Mouse (Mus musculus) heart, embryonic 14.5 days (tissue): ENCODE results near the gene Ccdc93. TPM values are rescaled to one million over a fixed set of nuclear protein-coding genes. Genes with fewer than 3 reads are reported as not detected.

ENCODE experiments used
- ATAC-seq: fragments of 200-750 bp; cut with Nextera tagmentation; 2 replicates; pipeline ENCODE4 v1.8.0; 2017; ENCODE audit warnings: low read depth, moderate TSS enrichment; ENCODE audit not compliant: insufficient number of reproducible peaks, insufficient read depth, low FRiP score
- H3K27ac ChIP-seq, 2 experiments: fragments of 200-500 bp in 1 of 2; fragments of 300-500 bp in 1 of 2; sonication (generic) in 1 of 2; replicated peaks in 1 of 2; 2 replicates each; pipeline ENCODE4 v1.5.1; 2012 to 2014; ENCODE audit warnings: low read depth in 2 of 2, low read length in 2 of 2, control low read depth in 1 of 2, mild to moderate bottlenecking in 1 of 2, mixed read lengths in 1 of 2; ENCODE audit not compliant: control insufficient read depth in 1 of 2, insufficient read depth in 1 of 2
- H3K27me3 ChIP-seq: fragments of 300-500 bp; sonication (generic); 2 replicates; pipeline ENCODE4 v1.6.1; 2014; ENCODE audit warnings: mild to moderate bottlenecking, low read length, control low read depth; ENCODE audit not compliant: control insufficient read depth, insufficient read depth
- H3K36me3 ChIP-seq: fragments of 300-500 bp; sonication (generic); 2 replicates; pipeline ENCODE4 v1.6.1; 2014; ENCODE audit warnings: mild to moderate bottlenecking, control low read depth, low read length, mixed read lengths; ENCODE audit not compliant: control insufficient read depth, insufficient read depth
- H3K4me1 ChIP-seq, 2 experiments: fragments of 200-500 bp in 1 of 2; fragments of 300-500 bp in 1 of 2; sonication (generic) in 1 of 2; 2 replicates each; pipeline ENCODE4 v1.6.1; 2012 to 2014; ENCODE audit warnings: low read length in 2 of 2, control low read depth in 1 of 2, mixed read lengths in 1 of 2; ENCODE audit not compliant: control insufficient read depth in 2 of 2, insufficient read depth in 2 of 2
- H3K4me2 ChIP-seq: fragments of 300-500 bp; sonication (generic); 2 replicates; pipeline ENCODE4 v1.6.1; 2014; ENCODE audit warnings: mild to moderate bottlenecking, low read length
- H3K4me3 ChIP-seq, 2 experiments: fragments of 200-500 bp in 1 of 2; fragments of 300-500 bp in 1 of 2; sonication (generic) in 1 of 2; 2 replicates each; pipeline ENCODE4 v1.5.1; 2012 to 2014; ENCODE audit warnings: low read length in 2 of 2, mild to moderate bottlenecking in 2 of 2, control low read depth in 1 of 2, low read depth in 1 of 2, moderate library complexity in 1 of 2; ENCODE audit not compliant: control insufficient read depth in 1 of 2, insufficient read depth in 1 of 2
- H3K9ac ChIP-seq: fragments of 300-500 bp; sonication (generic); 2 replicates; pipeline ENCODE4 v1.6.1; 2014; ENCODE audit warnings: mild to moderate bottlenecking, low read length
- H3K9me3 ChIP-seq: fragments of 300-500 bp; sonication (generic); 2 replicates; pipeline ENCODE4 v1.6.1; 2016; ENCODE audit warnings: low read length, control low read depth; ENCODE audit not compliant: control insufficient read depth
- WGBS: fragments of 180-500 bp; shearing (Covaris S2); extraction: QIAGEN DNeasy Blood & Tissue Kit; methylation state at CpG from one replicate; pipeline ENCODE4 v1.1.7; 2014; 5-methylcytosine and 5-hydroxymethylcytosine counted together
- polyA plus RNA-seq: library from polyadenylated mRNA; unstranded; fragments of >200 nt; fragmentation: Nextera tagmentation; extraction: Ambion mirVana; gene quantifications from 2 replicates; pipeline ENCODE4 v1.2.1, GENCODE M21; 2014

Ccdc93 gene
- polyA plus RNA-seq, 1 experiment from 2014 or later, result 6.4 TPM

GRCm38 (mm10) chr1:121448166-121448565, 17.3 kb downstream of the Ccdc93 start:
- H3K9ac ChIP-seq, result no peak overlapping the region
- no peak overlapping the region for H3K4me3 ChIP-seq
- H3K4me1 ChIP-seq, result no peaks in the 10 kb centered on the region
- H3K27ac ChIP-seq, result no peak overlapping the region
- 90% methylated on average over 19 of the region's 19 CpGs for WGBS
- no peaks in the 10 kb centered on the region for H3K27me3 ChIP-seq
- no peaks in the 10 kb centered on the region for H3K9me3 ChIP-seq
- peaks cover 83% of the 10 kb centered on the region for H3K36me3 ChIP-seq
- H3K4me2 ChIP-seq, result no peak overlapping the region
- ATAC-seq, result no peak

- no peak overlapping the region for H3K27ac ChIP-seq
- ATAC-seq, result no peak
- no peak overlapping the region for H3K4me2 ChIP-seq
- H3K36me3 ChIP-seq, result peaks cover 70% of the 10 kb centered on the region
- H3K9ac ChIP-seq, result no peak overlapping the region
- H3K27me3 ChIP-seq, result no peaks in the 10 kb centered on the region
- H3K4me1 ChIP-seq, result no peaks in the 10 kb centered on the region
- no peaks in the 10 kb centered on the region for H3K9me3 ChIP-seq
- H3K4me3 ChIP-seq, result no peak overlapping the region
- WGBS, result 83% methylated on average over 7 of the region's 7 CpGs
These were observed 20.2 kb downstream of the Ccdc93 start for GRCm38 (mm10) chr1:121451009-121451408.

- Histone ChIP-seq H3K36me3 (peaks cover 68% of the 10 kb centered on the region), H3K4me1 (no peaks in the 10 kb centered on the region), H3K4me3 (no peak overlapping the region)
These were observed 21.6 kb downstream of the Ccdc93 start for GRCm38 (mm10) chr1:121452498-121452897.

GRCm38 (mm10) chr1:121453053-121453452, 22.2 kb downstream of the Ccdc93 start:
- no peak overlapping the region for H3K9ac ChIP-seq
- no peak overlapping the region for H3K4me3 ChIP-seq
- no peak overlapping the region for H3K4me2 ChIP-seq
- no peaks in the 10 kb centered on the region for H3K9me3 ChIP-seq
- H3K4me1 ChIP-seq, result no peaks in the 10 kb centered on the region
- no peaks in the 10 kb centered on the region for H3K27me3 ChIP-seq
- H3K27ac ChIP-seq, result no peak overlapping the region
- ATAC-seq, result no peak
- peaks cover 63% of the 10 kb centered on the region for H3K36me3 ChIP-seq
- WGBS, result 82% methylated on average over 4 of the region's 4 CpGs

More at GRCm38 (mm10) chr1:121452498-121452897, 21.6 kb downstream of the Ccdc93 start:
- no peaks in the 10 kb centered on the region for H3K27me3 ChIP-seq
- 72% methylated on average over 6 of the region's 6 CpGs for WGBS
- H3K9me3 ChIP-seq, result no peaks in the 10 kb centered on the region
- H3K27ac ChIP-seq, result no peak overlapping the region
- no peak overlapping the region for H3K4me2 ChIP-seq
- H3K9ac ChIP-seq, result no peak overlapping the region
- ATAC-seq, result no peak

- no peaks in the 10 kb centered on the region for H3K4me1 ChIP-seq
- no peak overlapping the region for H3K4me2 ChIP-seq
- H3K27me3 ChIP-seq, result no peaks in the 10 kb centered on the region
- H3K36me3 ChIP-seq, result peaks cover 55% of the 10 kb centered on the region
- ATAC-seq, result no peak
- no peak overlapping the region for H3K4me3 ChIP-seq
- 80% methylated on average over 6 of the region's 6 CpGs for whole genome bisulfite sequencing
- H3K27ac ChIP-seq, result no peak overlapping the region
- H3K9me3 ChIP-seq, result no peaks in the 10 kb centered on the region
- H3K9ac ChIP-seq, result no peak overlapping the region
These were observed 24.1 kb downstream of the Ccdc93 start for GRCm38 (mm10) chr1:121454951-121455350.

- H3K4me1 ChIP-seq, result no peaks in the 10 kb centered on the region
- H3K27me3 ChIP-seq, result no peaks in the 10 kb centered on the region
- no peaks in the 10 kb centered on the region for H3K9me3 ChIP-seq
- ATAC-seq, result no peak
- H3K9ac ChIP-seq, result no peak overlapping the region
- peaks cover 61% of the 10 kb centered on the region for H3K36me3 ChIP-seq
- H3K27ac ChIP-seq, result no peak overlapping the region
- H3K4me2 ChIP-seq, result no peak overlapping the region
- 81% methylated on average over 6 of the region's 6 CpGs for WGBS
- no peak overlapping the region for H3K4me3 ChIP-seq
These were observed 29.2 kb downstream of the Ccdc93 start for GRCm38 (mm10) chr1:121460077-121460476.

- Histone ChIP-seq H3K4me1 (no peaks in the 10 kb centered on the region), H3K36me3 (peaks cover 64% of the 10 kb centered on the region), H3K27ac (no peak overlapping the region), H3K9me3 (no peaks in the 10 kb centered on the region), H3K4me2 (no peak overlapping the region), H3K27me3 (no peaks in the 10 kb centered on the region), H3K9ac (no peak overlapping the region), H3K4me3 (no peak overlapping the region)
- no peak for ATAC-seq
- WGBS, result 79% methylated on average over 7 of the region's 7 CpGs
These were observed 31.0 kb downstream of the Ccdc93 start for GRCm38 (mm10) chr1:121461895-121462294.

- Histone ChIP-seq H3K4me2 (no peak overlapping the region), H3K4me1 (no peaks in the 10 kb centered on the region), H3K36me3 (peaks cover 62% of the 10 kb centered on the region), H3K4me3 (no peak overlapping the region), H3K9ac (no peak overlapping the region), H3K27me3 (no peaks in the 10 kb centered on the region), H3K9me3 (no peaks in the 10 kb centered on the region), H3K27ac (no peak overlapping the region)
- no peak for ATAC-seq
- WGBS, result 50% methylated on average over 1 of the region's 1 CpGs
These were observed 31.8 kb downstream of the Ccdc93 start for GRCm38 (mm10) chr1:121462643-121463042.
